Mouse (Mus musculus) kidney, adult 11 months (tissue): ENCODE data around the gene Troap.

Experiments
- DNase-seq: peaks from one replicate; pipeline ENCODE4 v3.0.0; 2022

Troap gene

DNA sequence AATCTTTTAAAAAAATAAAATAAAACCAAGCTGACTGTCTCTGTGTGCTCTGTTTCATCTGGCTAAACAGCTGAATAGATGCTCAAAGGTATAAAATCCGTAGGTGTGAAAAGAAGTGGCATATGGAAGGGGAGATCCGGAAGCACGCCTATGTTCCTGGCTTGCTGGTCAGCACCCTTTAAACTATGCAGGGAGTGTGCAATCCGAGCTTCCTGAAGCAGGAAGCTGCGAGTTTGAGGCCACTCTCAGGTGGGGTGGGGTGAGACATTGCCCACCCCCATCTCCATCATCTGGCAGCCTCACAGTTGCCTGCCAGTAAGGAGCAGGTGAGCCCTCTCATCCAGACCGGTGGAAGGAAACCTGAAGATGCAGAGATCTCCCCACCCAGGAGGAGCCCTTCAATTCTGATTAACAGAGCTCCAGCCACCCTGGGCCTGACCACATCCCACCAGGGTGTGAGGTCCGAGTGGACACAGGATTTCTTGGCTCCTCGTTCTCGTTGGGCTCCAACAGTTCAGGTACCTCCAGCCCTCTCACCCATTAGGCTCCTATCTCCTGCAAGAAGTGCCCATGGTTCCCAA is at the start of gene Troap:
Gene Troap, plus strand, starts transcription at position 557 of the 581 bp plus-strand sequence.
- DNase-seq: no peak

DNA sequence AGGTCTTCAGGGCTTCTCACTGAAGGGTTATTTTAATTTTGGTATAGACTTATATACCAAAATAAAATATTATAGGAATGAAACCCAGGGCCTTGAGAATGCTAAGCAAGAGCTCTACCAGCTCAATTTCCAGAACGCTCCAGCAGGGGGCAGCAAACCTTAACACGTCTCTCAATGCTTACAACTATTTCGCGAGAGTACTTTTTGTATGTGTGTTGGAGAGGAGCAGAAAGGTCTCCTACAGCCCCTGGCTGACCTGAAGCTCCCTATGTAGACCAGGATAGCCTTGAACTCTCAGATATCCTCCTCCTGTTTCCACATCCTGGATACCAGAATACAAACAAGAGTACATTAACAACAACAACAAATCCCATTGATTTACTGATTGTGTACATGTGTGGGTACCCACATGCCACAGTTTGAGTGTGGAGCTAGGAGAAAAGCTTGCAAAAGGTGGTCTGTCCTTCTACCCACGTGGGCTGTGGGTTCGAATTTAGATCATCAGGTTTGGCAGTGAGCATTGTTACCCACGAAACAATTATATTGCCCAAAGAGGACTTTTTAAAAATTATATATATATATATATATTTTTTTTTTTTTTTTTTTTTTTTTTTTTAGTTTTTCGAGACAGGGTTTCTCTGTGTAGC is 49.6 kb upstream of the Troap start:
- DNase-seq: peak; percentile 64

DNA sequence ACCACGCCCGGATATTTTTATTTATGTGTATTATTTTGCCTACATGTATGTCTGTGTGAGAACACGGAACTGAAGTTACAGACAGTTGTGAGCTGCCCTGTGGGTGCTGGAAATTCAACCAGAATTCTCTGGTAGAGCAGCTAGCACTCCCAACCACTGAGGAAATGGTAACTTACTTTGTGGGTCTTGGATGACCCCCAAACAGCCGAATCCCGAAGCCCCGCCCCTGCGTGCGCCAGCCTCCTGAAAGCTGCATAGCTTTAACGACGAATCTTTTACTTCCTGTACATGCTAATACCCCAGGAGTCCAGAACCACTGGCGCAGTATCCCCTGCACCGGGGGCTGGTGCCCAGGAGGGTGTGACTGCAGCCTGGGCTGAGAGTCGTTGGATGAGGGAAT is 49.0 kb upstream of the Troap start:
- DNase-seq: no peak

DNA sequence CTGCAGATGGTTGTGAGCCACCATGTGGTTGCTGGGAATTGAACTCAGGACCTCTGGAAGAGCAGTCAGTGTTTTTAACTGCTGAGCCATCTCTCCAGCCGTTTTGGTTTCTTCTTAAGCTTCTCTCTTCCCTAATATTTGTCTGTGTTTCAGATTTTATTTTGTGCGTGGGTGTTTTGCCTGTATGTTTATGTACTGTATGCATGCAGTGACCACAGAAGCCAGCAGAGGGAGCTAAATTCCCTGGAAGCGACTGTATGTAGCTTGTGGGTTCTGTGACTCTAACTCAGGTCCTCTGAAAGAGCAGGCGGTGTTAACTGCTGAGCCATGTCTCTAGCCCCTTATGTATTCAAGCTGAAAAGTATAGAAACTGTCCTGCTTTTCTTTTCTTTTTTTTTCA is 48.1 kb upstream of the Troap start:
- no peak for DNase-seq

DNA sequence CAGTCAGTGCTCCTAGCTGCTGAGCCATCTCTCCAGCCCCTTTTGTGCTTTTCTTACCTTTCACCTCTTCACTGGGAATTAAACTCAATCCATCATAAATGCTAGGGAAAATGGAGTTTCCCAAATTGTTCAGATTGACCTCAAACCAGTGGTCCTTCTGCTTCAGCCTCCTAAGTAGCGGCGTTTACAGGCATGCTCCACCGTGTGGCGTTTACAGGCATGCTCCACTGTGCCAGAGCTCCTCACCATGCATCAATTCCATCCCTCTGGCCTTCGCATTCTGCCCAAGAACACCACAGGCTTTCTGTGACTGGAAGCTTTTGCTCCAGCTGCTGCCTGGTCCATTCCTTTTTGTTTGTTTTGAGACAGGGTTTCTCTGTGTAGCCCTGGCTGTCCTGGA is 47.3 kb upstream of the Troap start:
- no peak for DNase-seq

DNA sequence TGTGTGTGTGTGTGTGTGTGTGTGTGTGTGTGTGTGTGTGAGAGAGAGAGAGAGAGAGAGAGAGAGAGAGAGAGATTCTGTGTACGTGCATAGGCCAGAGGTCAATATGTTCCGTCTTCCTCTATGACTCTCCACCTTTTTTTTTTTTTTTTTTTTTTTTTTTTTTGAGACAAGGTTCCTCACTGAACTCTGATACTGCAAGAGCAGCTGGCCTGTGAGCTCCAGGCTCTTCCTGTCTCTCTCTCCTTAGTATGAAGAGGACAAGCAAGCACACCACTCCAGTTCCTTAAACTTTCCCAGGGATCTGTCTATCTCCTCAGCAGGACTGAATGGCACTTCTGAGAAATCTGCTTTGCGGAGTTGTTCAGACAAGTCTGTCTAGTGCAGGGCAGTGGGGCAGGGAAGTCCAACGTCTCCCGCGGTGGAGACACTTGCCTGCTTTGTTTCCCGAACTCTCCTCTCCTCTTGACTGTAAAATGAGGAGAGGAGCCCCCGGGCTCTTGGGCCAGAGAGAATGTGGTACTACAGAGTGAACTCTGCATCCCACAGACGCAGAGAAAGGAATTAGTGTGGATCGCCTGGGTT is 45.4 kb upstream of the Troap start:
- no peak for DNase-seq

DNA sequence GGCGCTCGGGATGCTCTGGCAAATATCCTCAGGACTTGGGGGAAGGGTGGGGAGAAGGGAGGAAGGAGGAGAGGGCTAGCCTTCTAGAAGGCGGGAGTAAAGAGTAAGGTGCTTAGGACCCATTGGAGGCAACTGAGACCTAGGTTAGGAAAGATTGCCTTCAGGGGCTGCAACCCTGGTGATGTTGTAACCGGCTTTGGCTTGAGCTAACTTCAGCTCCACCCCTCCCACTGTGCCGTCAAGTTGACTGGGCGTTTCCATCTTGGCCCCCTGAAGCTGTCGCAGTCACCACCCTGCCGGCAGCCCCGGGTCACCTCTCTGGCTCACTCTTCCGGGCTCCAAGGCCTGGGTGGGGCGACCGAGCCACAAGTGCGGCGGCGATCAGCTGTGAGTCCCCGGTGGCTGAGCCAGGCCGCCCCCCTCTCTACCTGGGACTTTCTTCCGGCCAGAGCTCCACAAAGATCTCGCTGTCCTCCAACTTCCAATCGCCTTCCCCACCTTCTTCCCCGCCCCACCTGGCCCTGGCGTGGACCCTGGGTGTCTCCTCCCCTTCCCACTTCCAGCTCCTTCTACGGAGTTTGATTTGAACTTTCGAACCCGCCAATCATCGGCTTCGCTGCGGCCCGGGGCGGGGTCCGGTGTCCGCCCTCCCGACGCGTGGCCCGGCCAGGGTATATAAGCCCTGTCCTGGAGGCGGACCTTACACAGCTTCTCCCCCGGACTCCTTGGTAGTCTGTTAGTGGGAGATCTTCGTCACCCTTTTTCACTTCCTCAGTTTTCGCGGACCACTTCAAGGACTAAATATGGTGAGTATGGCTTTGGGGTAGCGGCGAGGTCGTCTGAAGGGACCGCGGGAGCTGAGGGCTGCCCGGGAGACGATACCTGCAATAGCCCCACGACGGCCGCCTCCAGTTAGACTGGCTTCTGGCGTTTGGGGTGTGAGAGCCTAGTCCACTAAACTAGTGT is 44.5 kb upstream of the Troap start, which contains the start of gene Tuba1c:
Gene Tuba1c, plus strand, starts transcription at position 273 of the 966 bp plus-strand sequence.
- DNase-seq: peak; percentile 96

DNA sequence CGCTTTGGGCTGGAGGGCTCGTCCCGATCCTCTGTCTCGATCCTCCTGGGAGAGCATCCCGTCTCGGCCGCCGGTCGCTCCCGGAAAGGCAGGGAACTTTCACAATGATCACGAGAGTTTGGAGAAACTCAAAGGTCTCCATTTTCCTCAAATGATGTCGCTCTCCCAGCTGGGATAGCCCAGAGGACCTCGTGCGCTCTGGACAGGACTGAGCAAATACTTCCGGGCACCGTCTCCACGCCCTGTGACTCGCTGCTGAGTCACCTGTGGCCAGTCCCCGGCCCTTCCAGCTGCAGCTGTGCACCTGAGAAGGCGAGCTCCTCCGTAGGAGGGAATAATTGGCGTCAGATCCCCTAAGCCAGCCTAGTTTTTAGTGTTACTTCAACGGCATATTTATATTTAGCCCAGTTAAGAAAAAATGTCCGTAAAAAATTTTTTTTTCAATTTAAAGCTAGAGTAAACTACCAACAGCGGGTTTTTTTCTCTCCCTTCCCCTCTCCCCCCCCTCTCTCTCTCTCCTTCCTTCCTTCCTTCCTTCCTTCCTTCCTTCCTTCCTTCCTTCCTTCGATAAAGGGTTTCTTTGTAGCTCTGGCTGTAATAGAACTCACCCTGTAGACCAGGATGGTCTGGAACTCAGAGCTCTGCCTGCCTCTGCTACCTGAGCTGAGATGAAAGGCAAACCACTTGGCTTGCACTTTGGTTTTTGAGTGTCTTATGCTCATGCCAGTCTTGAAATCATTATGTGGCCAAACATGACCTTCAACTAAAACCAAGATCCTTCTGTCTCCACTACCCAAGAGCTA is 43.6 kb upstream of the Troap start:
- DNase-seq: peak; percentile 72

DNA sequence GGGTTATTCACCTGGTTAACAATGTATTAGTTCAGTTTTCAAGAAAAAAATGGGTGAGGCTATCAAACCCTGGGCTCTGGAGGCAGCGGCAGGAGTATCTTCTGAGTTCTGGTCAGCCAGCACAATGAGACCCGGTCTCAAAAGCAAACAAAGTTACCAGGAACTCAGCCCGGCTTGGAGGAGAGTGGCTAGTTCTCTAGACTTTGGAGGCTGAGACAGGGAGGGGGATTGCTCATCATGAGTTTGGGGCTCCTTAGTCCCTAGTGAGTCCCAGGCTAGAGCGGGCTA is 43.0 kb upstream of the Troap start:
- no peak for DNase-seq

DNA sequence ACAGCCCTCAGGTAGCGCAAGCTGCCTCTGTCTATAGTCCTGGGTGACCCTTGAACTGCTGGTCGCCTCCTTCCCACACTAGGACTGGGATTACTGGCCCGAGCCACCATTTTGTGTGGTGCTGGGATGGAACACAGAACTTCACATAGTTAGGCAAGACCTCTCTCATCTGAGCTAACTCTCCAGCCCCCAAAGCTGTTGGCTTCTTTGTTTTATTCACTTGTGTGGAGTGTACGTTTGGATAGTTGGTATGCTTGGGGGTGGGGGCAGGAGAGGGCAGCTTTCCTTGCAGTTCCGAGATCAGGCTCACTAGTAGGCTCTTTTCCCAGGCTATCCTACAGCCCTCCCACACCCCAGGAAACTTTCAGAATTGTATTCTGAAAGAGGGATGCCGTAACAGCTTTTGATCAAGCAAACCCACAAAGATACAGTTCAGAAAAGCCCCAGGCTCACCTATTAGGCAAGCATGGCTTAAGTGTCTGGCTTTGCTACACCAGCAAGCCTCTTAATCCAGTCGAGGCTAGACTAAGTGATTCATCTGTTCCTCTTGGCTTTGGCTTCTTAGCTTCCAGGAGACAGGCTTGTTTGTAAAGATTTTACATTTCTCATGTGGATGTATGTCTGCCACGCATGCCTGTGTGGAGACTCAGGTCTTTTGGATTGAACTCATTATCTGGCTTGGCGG is 42.2 kb upstream of the Troap start:
- DNase-seq: no peak

DNA sequence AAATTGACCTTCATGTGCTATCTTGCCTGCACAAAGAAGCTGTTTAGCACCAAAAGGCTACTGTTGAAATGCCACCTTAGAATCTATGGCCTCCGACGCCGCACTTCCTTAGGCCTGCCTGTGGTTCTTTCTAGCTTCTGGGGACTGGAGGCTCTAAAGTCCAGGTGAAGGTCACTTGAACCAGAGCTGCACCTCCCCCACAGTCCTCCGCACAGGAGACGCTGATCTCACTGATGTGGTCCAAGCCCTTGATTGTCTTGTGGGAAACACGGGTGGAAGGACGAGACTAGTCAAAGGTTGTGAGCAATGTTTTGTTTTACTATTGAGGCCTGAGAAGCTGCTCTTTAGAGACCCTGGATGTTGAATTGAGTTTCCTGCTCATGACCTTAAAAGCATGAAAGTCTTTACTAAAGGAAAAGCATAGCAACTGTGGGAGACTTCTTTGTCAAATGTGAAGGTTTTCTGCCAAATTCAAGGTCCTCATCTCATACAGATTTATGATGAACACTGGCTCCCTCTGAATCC is 41.6 kb upstream of the Troap start:
- DNase-seq: peak; percentile 67

DNA sequence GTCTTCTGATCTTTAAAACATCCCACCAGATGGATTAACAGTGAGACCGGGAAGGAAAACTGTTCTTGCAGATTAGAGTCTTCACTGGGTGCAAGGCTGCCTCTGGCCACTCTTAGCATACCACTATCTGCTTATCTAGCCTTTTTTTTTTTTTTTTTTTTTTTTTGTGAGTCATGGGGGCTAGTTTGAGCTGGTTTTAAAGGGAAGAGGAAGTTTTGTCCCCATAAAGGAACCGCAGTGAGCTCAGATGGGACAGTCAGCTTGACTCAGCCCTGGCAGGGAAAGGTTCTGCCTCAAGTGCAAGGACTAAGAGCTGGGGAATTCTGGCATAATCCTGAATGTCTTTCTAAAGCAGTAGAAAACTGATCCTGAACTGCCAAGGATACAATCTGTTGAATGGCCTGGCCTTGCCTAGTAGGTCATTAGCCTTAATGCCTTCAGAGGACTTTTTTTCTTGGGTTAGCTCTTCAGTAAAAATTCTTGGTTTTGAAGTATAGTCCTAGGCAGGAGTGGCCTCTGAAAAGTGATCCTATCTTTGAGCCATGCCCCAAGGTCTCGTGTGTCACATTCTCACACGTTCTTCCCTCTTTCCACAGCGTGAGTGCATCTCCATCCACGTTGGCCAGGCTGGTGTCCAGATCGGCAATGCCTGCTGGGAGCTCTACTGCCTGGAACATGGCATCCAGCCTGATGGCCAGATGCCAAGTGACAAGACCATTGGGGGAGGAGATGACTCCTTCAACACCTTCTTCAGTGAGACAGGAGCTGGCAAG is 40.7 kb upstream of the Troap start:
- no peak for DNase-seq

DNA sequence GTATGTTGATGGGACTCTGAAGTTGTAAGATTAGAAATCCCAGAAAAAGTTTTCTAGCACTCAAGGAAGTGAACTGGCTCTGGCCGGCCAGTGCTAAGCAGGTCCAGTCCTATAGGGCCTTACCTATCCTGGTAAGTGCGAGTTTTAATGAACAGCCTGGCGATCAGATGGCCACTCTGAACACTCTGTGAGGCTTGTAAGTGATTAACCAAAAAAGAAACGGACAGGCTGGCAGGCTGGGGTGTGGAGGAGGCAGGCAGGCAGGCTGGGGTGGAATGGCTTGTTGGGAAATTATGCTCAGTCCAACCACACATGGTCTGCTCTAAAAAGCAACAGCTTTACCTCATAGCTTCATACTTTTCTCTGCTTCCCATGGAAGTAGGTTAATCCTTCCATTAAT is 38.9 kb upstream of the Troap start:
- DNase-seq: peak; percentile 80

DNA sequence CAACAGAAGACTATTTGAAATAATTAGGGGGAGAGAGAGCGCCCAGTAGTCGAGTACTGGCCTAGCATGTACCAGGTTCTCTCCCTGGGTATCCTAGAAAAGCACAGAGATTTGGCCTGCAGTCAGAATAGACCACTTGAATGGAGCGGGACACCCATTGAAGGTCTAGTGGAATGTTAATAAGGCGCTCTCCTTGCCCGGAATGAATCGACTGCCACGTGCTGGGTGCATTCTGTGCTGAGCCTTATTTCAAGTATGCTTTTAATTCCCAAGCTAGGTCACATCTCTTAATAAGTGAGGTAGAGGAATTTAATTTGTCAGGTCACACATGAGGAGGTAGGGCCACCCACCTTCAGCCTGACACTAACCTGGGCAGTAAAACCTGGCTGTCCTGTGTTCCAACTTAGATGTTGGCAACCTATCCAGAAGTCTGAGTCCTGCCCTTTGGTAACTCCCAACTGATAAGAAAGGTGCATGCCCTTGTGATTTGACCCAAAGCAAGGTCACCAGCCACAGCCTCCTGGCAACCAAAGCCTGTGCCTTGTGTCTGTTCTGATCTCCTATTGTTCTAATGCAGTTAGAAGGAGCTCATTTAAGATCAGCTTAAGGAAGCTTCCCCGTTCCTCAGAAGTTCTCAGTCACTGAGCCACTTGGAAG is 38.0 kb upstream of the Troap start:
- DNase-seq: no peak

DNA sequence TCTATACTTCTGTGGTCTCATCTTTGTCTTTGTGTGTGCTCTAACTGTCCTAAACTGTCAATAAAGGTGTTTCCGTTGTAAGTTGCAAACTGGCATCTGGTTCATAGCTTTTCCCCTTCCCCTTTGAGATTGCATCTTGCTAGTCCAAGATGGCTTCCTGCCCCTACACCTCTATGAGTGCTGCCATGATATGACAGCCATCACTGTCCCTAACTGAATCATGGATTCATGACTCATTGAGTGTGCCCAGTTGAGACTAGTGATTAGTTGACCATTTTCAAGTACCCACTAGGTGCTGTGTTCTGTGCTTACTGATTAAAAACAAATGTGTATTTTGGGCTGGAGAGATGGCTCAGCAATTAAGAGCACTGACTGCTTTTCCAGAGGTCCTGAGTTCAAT is 36.4 kb upstream of the Troap start:
- DNase-seq: no peak

DNA sequence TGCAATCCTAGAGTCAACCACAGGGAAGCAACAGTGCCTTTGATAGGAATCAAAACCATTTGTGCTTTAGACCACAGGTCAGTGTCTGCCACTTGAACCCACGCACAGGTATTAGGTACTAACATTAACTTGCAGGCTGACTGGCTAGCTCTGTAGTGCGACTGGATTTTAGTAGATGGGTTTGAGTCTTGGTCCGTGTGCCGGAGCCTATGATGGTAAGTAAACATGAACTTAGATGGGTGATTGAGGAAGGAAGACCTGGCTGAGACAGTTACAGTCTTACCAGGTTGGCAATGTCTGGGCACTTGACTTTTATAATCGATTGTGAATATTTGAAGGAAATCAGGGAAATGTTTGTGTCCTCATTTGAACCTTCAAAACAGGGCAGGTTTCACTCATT is 35.6 kb upstream of the Troap start:
- DNase-seq: no peak

DNA sequence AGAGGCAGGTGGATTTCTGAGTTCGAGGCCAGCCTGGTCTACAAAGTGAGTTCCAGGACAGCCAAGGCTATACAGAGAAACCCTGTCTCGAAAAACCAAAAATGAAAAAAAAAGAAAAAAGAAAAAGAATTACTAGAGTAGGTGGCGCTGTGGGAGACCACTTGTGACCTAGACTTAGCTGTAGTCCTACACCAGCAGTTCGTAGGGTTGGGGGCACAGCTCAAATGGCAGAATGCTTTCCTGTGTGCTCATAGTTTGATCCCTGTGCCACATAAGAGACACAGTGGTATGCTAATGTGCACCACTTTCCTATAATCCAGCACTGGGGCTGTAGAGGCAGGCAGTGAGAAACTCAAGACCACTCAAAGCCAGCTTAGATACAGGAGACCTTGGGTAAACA is 35.1 kb upstream of the Troap start:
- DNase-seq: no peak

DNA sequence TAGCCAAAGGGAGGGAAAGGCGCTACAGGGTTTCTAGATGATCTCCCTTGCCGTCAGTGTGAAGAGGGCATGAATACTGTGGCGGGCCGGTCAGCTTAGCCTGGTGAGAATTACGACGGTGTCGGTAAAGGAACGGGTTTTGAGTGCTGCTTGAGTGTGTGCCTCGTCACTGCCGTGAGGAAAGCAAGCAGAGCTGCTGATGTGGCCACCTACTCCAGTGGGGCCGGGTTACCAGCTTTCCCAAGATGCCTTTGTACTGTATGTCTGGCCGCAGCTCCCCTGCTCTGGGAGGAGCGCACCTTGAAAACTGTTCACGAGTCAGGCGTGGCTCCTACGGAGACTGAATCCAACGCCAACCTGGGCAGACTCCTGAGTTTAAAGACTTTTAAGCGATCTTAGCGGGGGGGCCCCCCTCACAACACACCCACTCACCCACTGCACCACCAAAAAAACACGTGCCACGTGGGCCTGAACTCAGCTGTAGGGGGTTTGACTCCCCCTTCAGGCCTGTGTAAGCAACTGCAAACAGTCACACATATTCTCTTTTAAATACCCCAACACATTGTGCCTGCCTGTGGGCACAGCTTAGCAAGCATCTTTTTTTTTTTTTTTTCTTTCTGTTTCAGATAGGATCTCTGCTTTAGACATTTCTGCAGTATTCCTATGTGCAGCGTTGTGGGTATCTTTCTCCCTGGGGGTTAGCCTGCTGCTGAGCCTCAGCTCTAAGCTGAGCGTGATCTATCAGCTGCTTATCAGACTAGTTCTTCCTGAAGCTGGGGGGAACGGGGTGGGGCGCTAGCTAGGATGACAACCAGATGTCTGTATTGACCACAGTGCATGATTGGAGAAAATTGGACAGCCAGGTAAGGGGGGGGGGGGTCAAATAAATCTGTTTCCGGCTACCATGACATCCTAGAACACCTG is 34.1 kb upstream of the Troap start:
- DNase-seq: no peak
